Mouse (Mus musculus) lung, adult 2 months (tissue): Measurements from ENCODE around the gene Rhbg.

Source experiments
- CTCF ChIP-seq: fragments of 200-500 bp; IDR thresholded peaks from 2 replicates; pipeline ENCODE4 v1.5.1; 2011; ENCODE audit warnings: mild to moderate bottlenecking, low read length, control low read depth; ENCODE audit not compliant: insufficient read depth
- POLR2A ChIP-seq: fragments of 200-500 bp; IDR thresholded peaks from 2 replicates; pipeline ENCODE4 v1.6.1; 2011; ENCODE audit warnings: low read depth, mild to moderate bottlenecking, control low read depth, low read length, borderline replicate concordance; ENCODE audit errors: extremely low read depth

GRCm38 (mm10) chr3:88235616-88236015 lies 18.9 kb downstream of the Rhbg start:
- TF ChIP-seq POLR2A: no peak
- TF ChIP-seq CTCF: no peak
